Mouse (Mus musculus) right cerebral cortex, adult 18-20 months (tissue): Measurements from ENCODE around the gene Gas6.

Experiments used
- DNase-seq: peaks from one replicate; pipeline ENCODE4 v3.0.0; 2022; ENCODE audit warnings: mixed read lengths

Gas6 gene

DNA sequence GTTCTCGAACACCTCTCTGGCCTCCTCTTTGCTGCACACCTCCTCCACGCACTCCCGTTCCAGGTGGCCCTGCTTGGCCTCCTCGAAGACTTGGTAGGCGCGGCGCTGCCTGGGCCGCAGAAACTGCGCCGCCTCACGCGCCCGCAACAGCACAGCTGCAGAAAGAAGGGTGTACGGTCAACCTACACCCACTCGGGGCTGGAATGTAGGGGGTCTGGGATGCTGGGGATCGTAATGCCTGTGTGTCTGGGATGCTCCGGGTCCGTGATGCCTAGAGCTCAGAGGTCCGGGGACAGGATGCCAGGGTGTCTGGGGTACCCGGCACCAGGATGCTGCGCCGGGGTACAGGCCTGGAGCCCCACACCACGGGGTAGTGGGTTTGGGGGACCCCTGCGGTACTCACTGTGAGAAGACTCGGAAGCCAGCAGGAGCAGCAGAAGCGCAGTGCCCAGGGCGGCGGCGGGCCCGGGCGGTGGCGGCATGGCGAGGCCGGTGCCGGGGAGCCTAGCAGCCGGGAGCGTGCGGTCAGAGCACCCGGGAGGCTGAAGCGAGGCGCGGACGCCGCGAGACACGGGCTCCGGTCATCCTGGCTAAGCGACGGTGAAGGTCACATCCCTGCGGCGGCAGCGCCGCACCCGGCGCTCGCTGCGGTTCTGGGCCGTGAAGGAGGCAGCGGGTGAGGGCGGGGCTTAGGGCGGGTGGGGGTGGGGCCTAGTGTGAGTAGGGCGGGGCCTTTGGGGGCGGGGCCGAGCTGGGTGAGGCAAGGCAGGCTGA, at the start of gene Gas6:
Gene Gas6, minus strand, starts transcription at position 633 of the 774 bp plus-strand sequence.
- DNase-seq, result peak; percentile 68

DNA sequence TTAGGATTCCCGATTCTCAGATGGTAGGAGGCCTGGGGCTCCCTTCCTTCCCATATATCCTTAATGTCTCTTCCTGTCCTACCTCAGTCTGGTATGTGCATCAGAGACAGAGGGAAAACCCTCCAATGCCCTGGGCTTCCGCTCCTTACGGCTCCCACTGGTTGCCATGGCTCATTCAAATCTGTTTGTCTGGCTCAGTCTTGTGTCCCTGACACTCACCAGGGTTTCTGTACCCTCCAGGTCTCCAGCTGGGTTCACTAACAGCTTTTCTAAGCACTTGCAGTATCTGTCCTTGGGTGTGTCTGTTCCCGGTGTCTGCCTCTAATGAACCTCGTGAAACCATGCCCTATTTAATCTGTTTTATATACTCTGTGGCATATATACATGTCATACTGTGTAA, 47.2 kb upstream of the Gas6 start:
- DNase-seq, result no peak

DNA sequence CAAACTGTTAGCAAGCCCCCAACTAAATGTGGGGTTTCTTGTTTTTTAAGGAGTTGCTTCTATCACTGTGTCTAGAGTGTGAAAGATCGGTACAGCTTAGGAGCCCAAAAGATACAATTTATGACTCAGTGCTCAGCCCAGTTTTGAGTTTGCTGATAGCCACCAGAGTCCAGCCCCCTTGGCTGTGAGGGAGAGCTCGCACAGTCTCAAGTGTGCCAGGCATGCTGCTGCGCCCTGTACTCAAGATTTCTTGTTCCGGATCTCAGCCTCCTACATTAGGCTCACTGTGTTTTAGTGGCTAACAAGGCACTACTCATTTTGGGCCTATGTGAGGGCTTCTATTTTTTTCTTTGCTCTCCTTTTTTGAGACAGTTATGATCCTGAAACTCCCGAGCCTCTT, 45.8 kb upstream of the Gas6 start:
- no peak for DNase-seq

DNA sequence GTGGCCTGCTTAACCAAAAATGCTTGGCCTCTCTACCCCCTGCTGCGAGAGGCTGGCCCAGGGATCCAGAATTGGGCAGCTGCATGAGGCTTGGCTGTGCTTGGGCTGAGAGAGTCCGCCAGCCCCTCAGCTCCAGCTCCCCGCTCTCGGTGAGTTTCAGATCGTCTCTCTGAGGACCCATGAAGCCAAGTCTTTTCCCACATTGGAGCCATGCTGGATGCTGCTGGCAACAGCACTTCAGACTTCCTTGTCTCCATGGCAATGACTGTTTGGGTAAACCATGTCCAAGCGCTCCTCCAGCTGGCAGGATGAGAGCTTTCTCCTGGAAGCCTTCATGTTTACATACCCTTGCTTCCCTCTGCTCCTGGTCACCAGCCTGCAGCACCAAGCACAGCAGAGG, 44.5 kb upstream of the Gas6 start:
- peak; percentile 68 for DNase-seq

DNA sequence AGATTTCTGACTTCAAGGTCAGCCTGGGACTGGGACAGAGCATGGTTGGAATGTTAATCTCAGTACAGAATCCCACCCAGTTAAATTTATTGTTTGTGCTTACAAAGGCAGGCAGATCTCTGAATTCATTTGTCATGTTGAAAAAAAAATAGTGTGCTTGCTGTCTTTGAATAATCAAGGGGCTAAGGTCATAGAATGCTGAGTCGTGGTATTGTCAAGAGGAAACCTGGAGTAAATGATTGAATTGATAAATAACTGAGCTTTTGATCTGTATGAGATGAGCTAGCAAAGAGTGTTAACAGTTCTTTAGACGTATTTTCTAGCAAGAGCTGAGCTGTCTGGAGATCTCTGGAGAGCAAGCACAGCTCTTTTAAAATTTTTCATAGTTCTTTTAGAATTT, 42.8 kb upstream of the Gas6 start:
- no peak for DNase-seq

DNA sequence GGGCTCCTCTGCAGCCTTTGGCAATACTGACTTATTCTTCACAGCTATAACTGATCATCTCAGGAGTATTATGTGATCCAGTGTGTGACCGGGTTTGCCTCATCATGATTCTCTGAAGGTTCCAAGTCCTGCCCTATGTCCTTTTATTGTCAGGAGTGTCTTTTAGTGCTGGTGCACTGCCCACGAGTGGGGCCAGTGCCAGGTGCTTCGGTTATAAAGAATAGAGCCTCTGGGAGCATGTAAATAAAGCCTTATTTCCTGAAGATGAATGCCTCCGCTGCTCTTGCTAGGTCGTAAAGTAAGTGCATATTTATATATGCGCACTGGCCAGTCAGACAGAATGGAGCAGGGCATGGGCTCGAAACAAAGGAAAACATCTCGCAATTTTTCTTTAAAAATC, 38.8 kb upstream of the Gas6 start:
- DNase-seq, result no peak

DNA sequence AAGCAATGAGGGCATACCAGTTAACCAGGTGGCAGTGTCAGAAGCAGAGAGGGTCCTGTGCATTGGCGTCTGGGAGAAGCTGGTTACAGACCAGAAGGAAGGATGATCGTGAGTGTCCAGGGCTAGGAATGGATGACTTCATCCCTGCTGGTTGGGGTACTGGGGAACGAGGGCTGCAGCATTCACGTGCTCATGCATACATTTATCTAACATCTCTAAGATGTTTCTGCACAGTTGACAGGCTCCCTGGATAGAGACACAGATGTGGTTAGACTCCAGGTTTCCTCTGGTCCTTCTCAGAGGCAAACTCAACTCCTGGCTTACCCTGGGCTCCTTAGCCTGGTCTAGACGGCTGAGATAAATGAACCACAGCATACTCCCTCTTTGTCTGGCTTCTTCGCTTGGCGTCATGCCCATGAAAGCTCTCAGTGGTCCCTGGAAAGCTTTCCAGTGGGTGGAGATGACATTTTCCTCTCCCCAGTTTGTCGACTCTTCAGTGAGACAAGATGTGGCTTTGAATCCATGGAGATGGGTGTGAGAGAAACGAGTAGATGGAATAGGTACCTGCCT, 37.4 kb upstream of the Gas6 start:
- DNase-seq, result no peak

DNA sequence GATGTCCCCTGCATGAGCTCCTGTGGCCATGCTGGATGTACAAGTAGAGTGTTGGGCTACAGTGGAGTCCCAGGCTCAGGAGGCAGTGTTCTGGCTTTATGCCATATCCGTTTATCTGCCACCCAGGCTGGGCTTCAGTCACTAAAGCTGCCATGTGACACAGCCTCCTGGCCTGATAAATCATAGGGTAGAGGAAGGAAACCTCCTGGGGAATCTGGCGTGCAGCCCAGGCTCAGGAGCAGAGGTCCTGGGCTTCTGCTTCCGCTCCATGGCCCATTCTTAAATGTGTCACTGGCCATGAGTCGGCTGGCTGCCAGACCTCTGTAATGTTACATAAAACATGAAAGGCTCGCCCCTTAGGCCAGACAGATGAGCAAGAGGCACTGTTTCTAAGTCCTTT, 36.7 kb upstream of the Gas6 start:
- DNase-seq, result peak; percentile 36

DNA sequence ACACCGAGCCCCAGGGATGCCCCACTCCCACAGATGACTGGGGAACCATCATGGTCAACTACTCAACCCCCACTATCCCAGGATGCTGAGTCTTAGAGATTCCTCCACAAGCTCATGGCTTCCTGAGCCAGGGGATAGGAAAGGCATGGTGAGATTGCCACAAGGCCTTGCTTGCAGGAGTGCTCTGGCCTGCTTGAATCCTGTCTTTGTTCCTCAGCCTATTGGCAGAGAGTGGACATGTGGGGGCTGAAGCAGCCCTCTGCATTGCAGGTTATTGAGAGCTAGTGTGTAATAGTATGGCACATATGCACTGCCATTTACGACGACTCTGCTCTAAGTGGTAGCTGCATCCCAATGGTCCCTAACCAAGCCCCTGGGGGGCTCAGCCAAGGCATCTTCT, 36.1 kb upstream of the Gas6 start:
- no peak for DNase-seq

DNA sequence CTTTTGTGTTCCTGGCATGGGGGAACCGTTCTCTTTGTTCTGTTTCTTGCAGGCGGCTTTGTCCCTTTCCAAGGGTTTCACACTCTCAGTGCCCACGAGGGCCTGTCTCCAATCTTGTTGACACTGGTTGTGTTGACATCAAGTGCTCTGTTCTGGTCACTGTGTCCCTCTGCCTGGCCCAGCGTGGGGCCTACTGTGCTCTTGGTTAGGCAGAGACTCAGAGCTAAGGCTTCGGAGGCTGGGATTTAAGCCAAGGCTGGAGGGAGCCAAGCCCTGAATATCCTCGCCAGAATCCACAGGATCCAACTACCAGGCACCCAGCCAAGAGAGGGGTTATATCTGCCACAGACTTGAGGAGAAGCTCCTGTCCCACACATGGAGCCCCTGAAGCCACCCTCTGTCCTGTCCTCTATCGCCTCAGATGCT, 35.6 kb upstream of the Gas6 start:
- DNase-seq, result peak; percentile 61

DNA sequence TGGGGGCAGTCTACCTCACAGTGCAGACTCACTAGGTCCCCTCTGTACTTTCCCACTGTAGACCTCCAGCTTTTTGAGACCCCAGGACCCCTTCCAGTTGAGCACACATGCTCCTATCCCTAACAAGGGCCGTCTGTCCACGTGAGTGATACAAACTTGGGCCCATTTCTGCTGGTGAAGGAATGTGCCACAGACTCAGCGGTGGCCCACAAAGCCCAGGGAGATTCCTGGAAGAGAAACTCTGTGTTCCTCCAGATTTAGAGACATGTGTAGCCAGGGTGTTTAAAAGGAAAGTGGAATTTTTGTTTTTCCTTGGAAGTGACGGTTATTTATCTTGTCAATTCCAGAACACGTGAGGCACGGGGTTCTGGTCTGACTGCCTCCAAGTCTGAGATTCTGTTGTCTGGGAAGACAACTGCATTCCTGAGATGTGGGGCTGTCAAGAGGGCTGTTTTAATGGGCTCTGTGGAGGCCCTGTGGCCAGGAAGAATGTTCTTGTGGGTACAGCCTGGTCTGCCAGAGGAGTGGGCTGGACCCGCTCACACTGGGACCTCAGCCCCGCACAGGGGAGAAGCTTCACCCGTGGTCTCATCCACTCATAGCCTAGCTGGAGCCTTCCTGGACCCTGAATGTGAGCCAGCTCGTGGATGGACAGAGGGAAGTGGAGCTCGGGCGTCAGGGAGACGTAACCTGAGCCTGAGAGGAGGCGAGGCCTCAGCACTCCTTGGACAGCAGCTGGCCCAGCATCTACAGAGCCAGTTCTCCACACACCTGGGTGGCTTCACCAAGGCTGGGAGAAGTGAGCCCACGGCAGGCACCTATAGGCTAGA, 34.9 kb upstream of the Gas6 start:
- no peak for DNase-seq

DNA sequence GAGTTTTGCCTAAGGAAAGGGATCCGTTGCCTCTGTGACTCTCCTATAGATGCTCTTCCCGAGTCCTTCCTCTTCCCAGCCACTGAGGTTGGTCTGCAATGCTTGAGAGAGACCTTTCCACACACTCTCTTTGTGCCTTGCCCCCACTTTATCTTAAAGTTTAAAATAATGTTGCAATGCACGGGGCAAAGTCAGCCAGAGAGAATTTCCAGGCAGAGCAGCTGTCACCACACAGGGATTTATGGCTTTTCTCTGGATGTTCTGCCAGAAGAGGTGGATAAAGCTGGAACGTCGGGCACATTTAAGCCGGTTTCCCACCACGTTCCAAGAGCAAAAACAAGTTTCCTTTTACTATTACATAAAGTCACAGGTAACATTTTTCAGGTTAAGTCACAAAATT, 27.1 kb upstream of the Gas6 start:
- DNase-seq, result no peak

DNA sequence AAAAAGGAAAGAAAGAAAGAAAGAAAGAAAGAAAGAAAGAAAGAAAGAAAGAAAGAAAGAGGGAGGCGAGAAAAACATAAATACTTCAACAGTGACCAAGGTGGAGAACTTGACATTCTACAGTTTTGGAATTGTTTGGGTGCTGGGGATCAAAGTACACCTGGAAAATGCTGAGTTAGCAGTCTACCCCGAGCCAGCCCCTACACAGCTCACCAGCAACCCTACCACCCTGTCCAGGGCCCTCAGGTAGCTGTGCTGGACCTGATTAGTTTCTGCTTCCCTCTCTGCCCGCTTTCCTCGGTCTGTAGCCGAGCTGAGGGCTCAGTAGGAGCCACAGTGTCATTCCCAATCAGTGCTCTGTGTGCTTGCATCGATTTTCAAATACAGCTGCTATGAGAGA, 26.1 kb upstream of the Gas6 start:
- no peak for DNase-seq

DNA sequence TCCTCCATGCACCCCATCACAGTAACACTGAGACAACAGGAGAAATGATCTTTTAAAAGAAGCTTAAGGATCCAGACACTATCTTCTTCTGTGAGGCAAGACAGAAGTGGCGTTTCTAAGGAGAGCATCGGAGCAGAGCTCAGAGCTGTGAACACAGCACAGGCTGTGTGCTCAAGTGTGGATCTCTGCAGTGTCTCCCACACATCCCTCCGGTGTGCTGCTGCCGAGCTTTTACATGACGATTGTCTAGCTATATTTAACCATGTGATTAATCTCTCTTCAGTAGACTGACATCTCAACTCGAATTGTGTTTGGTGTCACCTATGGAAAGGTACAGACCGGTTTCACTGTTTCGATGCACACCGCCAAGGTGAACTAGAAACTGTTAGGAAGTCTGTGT, 25.2 kb upstream of the Gas6 start:
- peak; percentile 63 for DNase-seq

DNA sequence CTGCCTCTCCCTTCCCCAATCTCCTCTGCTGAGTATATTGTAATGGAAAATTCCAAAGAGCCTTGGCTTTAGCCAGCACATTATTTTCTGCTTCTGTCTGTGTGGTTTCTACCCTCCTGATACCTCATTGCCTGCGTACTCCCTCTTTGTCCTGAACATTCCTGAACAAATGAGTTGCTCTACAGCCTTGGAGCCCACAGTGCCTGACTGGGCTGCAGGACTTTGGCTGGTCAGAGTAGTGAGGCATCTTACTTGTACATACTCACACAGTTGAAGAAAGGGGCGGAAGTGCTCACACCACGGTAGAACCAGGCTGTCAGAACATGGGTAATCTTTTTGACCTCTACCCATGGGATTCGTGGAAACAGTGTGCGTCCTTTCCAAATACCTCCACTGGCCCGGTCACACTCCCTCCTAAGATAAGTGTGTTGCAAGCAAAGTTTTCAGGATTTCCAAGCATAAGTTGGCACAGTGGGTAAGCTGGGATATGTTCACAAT, 23.0 kb upstream of the Gas6 start:
- no peak for DNase-seq

DNA sequence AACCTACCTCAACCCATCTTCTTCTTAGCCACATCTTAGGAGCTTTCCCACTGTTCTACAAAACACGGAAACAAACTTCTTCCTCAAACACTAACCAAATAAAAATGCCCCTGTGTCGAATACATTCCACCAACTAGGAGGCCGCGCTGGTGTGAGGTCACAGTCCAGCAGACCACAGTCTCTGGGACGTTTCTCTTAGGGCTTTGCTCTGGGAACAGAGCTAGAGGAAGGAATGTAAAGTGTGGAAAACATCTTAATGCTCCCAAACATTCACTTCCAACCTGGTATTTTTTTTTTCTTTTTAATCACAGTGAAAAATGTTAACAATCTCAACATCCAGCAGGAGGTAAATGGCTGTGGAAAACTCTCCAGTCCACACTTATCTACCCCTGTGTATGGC, 22.4 kb upstream of the Gas6 start:
- DNase-seq, result no peak

DNA sequence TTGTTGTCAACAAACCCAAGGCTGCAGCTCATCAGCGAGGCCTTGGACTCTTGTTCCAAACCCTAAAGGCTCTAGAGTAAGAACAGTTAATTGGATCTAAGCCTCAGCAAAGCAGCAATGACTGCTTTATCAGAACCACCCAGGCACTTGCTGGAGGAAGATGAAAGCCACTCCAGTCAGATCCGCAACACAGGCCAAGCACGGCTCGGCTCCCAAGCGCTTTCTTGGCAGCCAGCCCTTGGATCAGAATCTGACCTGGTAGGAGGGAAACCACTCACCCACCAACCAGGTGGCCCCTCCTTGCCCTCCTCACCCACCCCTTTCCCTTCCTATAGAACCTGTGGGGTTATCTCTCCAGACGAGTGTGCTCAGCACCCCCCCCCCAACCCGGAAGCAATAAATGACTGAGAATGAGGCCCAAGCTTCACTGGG, 21.7 kb upstream of the Gas6 start:
- DNase-seq, result no peak

DNA sequence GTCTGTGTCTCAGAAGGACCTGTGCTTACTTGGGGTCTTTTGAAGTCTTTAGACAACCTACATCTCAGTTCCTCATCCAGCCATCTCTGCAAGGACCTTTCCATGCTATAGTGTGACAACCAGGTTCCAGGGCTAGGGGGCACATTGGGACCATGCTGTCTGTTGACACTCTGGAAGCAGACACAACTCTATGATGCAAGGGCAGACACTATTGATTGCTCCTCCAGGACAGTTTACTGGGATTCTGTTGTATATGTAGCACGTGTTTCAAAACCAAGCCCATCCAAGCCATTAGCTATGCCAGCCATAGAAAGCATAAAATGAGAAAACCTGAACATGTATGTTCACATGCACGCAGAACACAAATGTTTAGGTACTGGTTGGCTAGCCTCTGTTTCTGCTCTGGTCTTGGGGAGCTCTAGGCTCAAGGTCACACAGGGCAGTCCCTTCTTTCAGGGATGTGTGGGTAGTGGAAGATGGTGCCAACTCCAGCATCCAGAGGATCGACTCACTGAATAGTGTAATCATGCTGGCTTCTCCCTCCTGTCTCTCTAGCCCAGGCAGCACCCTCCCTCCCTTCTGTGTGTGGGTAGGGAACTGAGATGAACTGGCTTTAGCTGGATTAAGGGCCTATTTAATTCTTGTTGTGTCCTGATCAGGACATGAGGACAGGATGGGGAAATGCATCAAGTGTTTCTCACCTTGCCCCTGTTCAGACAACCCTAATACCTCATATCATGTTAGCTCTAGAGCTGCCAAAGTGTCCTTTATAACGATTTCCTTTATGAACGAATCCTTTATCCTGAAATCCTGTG, 19.5 kb upstream of the Gas6 start:
- no peak for DNase-seq

DNA sequence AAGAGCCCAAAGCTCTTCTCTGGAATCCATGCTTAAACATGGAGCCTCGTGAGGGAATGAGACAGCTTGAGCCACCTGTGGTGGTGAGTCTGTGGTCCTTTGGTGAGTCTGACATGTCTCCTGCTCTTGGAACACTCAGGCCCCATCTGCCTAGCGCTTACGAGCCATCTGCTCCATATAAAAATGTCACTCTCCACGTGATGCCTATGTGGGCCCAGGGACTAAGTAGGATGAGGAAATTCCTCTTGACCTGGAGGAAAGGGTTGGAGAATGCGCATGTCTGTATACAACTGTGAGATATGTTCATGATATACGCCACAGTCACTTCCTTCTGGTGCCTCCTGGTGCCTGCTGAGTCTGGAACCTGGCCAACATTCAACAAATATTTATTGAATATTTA, 18.4 kb upstream of the Gas6 start:
- DNase-seq, result no peak

DNA sequence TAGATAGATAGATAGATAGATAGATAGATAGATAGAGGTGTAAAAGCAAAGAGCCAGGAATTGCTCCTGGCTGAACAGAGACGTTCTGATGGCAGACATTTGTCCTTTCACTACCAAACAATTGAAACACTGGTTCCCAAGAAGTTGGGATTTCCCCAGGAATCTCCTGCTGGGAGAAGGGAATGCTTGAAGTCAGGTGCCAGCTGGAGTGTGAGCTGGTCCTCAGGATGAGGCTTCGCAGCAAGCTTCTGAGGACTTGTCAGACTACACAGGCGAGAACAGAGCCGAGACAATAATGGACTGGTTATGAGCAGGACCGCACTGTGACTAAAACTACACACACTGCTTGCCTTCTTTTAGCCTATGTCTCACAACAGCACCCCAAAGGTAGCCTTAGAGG, 17.7 kb upstream of the Gas6 start:
- DNase-seq, result no peak

DNA sequence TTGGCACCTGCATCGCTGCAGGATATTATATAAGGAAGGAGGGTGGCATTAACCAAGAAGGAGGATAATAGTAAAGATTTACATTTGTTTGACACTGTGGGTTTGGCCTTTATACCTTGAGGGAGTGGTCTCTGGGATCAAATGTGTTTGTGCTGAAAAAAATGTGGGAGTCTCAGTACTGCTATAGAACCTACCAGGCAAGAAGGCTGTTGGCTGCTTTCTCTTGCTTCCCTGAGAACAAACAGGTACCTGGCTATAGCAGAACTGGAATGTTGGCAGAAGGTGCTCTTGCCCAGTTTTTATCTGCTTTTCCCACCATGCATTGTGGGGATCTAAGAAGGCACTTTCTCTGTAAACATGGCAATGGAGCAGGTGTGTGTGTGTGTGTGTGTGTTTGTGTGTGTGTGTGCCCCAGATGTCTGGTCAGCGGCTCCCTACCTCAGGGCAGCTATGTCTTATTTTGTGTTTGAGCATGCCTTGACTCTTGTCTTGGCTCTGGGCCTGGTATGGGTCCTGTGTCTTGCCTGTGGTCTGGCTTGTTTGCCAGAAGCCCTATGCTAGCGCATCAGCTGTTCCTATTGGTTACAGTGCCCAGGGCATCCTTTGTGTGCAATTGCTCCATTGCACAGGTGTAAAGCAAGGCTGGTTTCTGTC, 13.1 kb upstream of the Gas6 start:
- DNase-seq, result no peak

DNA sequence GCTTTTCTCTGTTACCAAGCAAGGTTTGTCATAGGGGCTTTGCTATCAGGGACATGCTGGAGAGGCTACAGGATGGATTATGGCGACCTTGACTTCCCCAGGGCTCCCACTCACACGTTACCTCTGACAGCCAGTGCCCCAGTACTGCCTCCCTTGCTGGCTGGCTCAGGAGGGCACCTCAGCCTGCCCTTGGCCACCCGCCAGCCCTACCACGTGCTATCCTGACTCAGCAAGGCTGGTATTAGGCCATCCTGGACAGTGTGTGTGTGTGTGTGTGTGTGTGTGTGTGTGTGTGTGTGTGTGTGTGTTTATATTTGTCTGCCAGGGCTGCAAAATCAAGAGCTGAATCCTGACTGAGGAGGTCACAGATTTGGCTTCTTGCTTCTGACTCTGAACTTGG, 12.6 kb upstream of the Gas6 start:
- no peak for DNase-seq
